Mouse (Mus musculus) thymus, postnatal 10 days (tissue): ENCODE measurements around the gene Fkbp4.
"Not testable (repeated sequence)": the region's sequence is repeated elsewhere in the genome, so short reads cannot be mapped to it uniquely, and the experiment has no call there.

Source experiments
- DNase-seq, 2 experiments: peaks; one replicate each; pipeline ENCODE4 v3.0.0; 2021; ENCODE audit warnings: low spot score in 2 of 2

Gene Fkbp4

GRCm38 (mm10) chr6:128397574-128398261 is 40.8 kb downstream of the Fkbp4 start:
- no peak for DNase-seq

- DNase-seq, result no peak
Observed at GRCm38 (mm10) chr6:128390683-128391082, 47.8 kb downstream of the Fkbp4 start.

- no peak for DNase-seq
Observed at GRCm38 (mm10) chr6:128389185-128389584, 49.3 kb downstream of the Fkbp4 start.

DNA sequence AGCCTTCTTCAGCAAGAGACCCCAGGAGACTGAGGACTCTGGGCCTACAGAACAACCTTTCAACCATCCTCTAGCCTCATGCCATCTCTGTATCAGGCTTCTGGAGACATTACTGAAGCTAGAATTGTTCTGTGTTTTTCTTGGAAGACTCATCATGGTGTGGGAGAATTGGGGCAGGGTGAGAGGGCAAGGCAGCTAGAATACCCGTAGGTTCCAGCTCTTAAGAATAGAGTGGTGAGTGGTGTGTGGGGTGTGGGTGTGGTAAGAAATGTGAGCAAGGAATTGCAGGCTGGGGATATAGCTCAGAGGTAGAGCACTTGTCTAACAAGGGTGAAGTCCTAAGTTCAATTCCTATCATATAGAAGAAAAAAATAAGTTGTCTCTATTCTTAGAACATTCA is 53.5 kb downstream of the Fkbp4 start:
- no peak for DNase-seq

DNA sequence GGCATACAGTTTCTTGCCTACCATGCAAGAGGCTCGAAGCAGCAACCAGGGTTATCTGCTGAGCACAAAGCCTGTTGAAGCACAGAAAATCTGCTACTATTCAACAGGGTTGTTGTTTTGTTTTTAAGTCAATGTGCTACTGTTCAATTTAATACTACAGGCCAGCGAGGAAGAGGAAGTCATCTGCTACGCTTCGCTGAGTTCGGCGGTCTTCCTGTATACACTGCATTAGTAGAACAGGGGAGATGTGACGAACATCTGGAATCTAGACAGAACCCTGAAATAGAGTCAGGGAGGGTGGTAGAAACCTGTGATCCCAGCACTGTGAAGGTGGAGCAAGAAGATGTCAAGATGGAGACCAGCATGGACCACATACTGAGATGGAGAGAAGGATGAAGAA is 54.7 kb downstream of the Fkbp4 start:
- DNase-seq, result no peak

DNA sequence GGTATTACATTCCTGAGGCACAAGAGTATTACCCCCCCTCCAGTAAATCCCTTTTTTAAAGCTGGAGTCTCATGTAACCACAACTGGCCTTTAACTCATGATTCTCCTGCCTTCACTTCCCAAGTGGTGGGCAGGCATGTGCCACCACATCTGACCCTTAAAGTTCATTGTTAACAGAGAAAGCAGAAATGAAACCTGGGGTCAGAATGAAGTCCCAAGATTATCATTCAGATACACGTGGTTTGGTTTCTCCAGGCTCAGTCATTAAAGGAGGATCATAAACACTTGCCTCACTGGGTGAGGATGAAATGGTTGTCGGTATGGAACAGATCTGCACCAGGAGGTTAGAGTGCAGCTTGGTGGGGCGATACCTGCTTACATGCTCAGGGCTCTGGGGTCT is 57.2 kb downstream of the Fkbp4 start:
- no peak for DNase-seq

GRCm38 (mm10) chr6:128380594-128381167 is 57.8 kb downstream of the Fkbp4 start:
- not testable (repeated sequence) for DNase-seq
